Mouse (Mus musculus) ES-E14 (cell line): ENCODE measurements around the gene Mapt. TPM values are rescaled to one million over a fixed set of nuclear protein-coding genes. Genes with fewer than 3 reads are reported as not detected.

Experiments
- DNase-seq: peaks from one replicate; pipeline ENCODE4 v3.0.0-alpha.2; 2013; ENCODE audit warnings: low read depth, low spot score
- H3K27ac ChIP-seq: 2 replicates; pipeline ENCODE4 v1.5.1; 2012; ENCODE audit warnings: low read depth, mild to moderate bottlenecking, low read length, moderate library complexity, mixed read lengths; ENCODE audit not compliant: poor library complexity, insufficient read depth, severe bottlenecking
- H3K36me3 ChIP-seq: 2 replicates; pipeline ENCODE4 v1.6.1; 2012; ENCODE audit warnings: mild to moderate bottlenecking, low read length, moderate library complexity, mixed read lengths; ENCODE audit not compliant: control insufficient read depth, poor library complexity, insufficient read depth, severe bottlenecking
- H3K4me1 ChIP-seq, 2 experiments: fragments of 150-350 bp in 1 of 2; sonication (generic) in 1 of 2; 2 replicates each; pipeline ENCODE4 v1.6.1; 2012; ENCODE audit warnings: low read length in 2 of 2, mild to moderate bottlenecking in 1 of 2, mixed read lengths in 1 of 2; ENCODE audit not compliant: control insufficient read depth in 2 of 2, insufficient read depth in 2 of 2, poor library complexity in 1 of 2
- H3K4me3 ChIP-seq, 2 experiments: fragments of 150-350 bp in 1 of 2; sonication (generic) in 1 of 2; 2 replicates each; pipeline ENCODE4 v1.5.1; 2012; ENCODE audit warnings: low read length in 2 of 2, low read depth in 1 of 2, mild to moderate bottlenecking in 1 of 2, mixed read lengths in 1 of 2; ENCODE audit not compliant: insufficient read depth in 1 of 2, poor library complexity in 1 of 2, severe bottlenecking in 1 of 2
- H3K9ac ChIP-seq: 2 replicates; pipeline ENCODE4 v1.6.1; 2012; ENCODE audit warnings: low read depth, mild to moderate bottlenecking, low read length, mixed read lengths; ENCODE audit not compliant: poor library complexity, insufficient read depth, severe bottlenecking
- H3K9me3 ChIP-seq: fragments of 150-350 bp; sonication (generic); 2 replicates; pipeline ENCODE4 v1.6.1; 2012; ENCODE audit warnings: low read depth, mild to moderate bottlenecking, low read length; ENCODE audit not compliant: control insufficient read depth, insufficient read depth
- CHD2 ChIP-seq: IDR thresholded peaks from 2 replicates; pipeline ENCODE4 v1.6.1; 2014; ENCODE audit warnings: mild to moderate bottlenecking, low read depth, low read length, inconsistent platforms
- HCFC1 ChIP-seq: IDR thresholded peaks from 2 replicates; pipeline ENCODE4 v1.6.1; 2012; ENCODE audit warnings: low read length, inconsistent platforms, borderline replicate concordance; ENCODE audit not compliant: insufficient read depth
- MAFK ChIP-seq: IDR thresholded peaks from 2 replicates; pipeline ENCODE4 v1.6.1; 2014; ENCODE audit warnings: mild to moderate bottlenecking, low read depth, low read length, inconsistent platforms; ENCODE audit not compliant: insufficient read depth
- ZC3H11A ChIP-seq: IDR thresholded peaks from 2 replicates; pipeline ENCODE4 v1.6.1; 2012; ENCODE audit warnings: low read depth, mild to moderate bottlenecking, inconsistent platforms, low read length, borderline replicate concordance
- ZNF384 ChIP-seq: IDR thresholded peaks from 2 replicates; pipeline ENCODE4 v1.6.1; 2012; ENCODE audit warnings: low read depth, low read length, inconsistent platforms
- in situ Hi-C, 2 experiments: fragments of 600-800 bp; cut with MboI; formaldehyde crosslinking; loops; one replicate each; pipeline ENCODE4 v1.15.1; 2025; ENCODE audit warnings: low sequenced_read_pairs in 2 of 2, inconsistent platforms in 1 of 2; ENCODE audit not compliant: unreplicated experiment in 2 of 2
- total RNA-seq: library from RNA; depleted of rRNA; stranded (reverse); fragments of 300-350 nt; gene quantifications from 2 replicates; pipeline ENCODE4 v1.2.3, GENCODE M21; 2012

Gene Mapt
- total RNA-seq, 1 experiment: 9.7 TPM

GRCm38 (mm10) chr11:104302628-104303027 is 71.4 kb downstream of the Mapt start:
- no peak overlapping the region for H3K4me3 ChIP-seq
- H3K4me1 ChIP-seq: peaks cover 15 to 17% of the 10 kb centered on the region in 2 experiments
- in situ Hi-C loops: no loop called here
- no peaks in the 10 kb centered on the region for H3K9me3 ChIP-seq
- no peak for DNase-seq
- H3K27ac ChIP-seq: no peak overlapping the region
- TF ChIP-seq CHD2 (no peak), ZNF384 (no peak), MAFK (no peak), ZC3H11A (no peak), HCFC1 (no peak)
- H3K36me3 ChIP-seq: no peaks in the 10 kb centered on the region
- no peak overlapping the region for H3K9ac ChIP-seq

- Histone ChIP-seq H3K9ac (no peak overlapping the region), H3K36me3 (no peaks in the 10 kb centered on the region), H3K4me1 (peaks cover 14 to 15% of the 10 kb centered on the region in 2 experiments), H3K4me3 (no peak overlapping the region), H3K9me3 (no peaks in the 10 kb centered on the region), H3K27ac (no peak overlapping the region; the same call in 1 of the 2 replicates)
- TF ChIP-seq ZNF384 (no peak), HCFC1 (no peak), MAFK (no peak), CHD2 (no peak), ZC3H11A (no peak)
- DNase-seq: no peak
- in situ Hi-C loops: no loop called here
Measured at GRCm38 (mm10) chr11:104303088-104303960, 72.1 kb downstream of the Mapt start.

DNA sequence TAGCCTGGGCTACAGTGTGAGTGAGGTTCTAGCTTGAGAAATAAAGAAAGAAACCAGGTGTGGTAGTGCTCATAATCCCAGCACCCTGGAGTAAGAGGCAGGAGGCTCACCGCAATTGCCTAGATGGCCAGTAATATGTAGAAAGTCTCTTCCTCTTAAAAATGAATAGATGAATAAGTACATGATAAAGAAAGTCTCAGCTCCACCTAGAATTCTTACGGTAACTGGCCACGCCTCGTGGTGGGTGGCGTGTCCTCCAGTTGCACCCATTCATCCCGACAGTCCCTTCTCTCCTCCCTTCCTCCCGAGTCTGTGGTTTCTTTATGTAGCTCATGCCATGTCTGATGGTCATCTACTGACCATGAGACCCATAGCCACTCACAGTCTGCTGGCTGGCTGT is 74.5 kb downstream of the Mapt start:
- H3K27ac ChIP-seq: no peak overlapping the region
- no peak overlapping the region for H3K4me3 ChIP-seq
- no peak for DNase-seq
- in situ Hi-C loops: no loop called here
- H3K9ac ChIP-seq: no peak overlapping the region
- H3K9me3 ChIP-seq: no peaks in the 10 kb centered on the region
- TF ChIP-seq ZNF384: no peak
- TF ChIP-seq HCFC1: no peak
- no peak for TF ChIP-seq ZC3H11A
- no peak for TF ChIP-seq CHD2
- TF ChIP-seq MAFK: no peak
- no peaks in the 10 kb centered on the region for H3K36me3 ChIP-seq
- peaks cover 14 to 15% of the 10 kb centered on the region in 2 experiments for H3K4me1 ChIP-seq

DNA sequence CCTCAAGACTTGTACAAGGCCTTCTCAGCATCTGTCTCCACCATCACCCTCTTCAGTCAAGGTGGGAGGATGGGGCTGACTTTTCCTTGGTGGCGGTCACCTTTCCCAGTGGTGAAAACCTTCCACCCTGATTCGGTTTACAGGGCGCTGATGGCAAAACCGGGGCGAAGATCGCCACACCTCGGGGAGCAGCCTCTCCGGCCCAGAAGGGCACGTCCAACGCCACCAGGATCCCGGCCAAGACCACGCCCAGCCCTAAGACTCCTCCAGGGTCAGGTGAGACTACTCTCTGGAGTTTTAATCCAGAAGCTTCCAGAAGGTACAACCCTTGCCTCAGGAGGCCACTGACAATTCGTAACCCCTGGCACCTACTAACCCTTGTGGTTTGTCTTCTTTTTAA is 75.3 kb downstream of the Mapt start:
- no peak for DNase-seq
- TF ChIP-seq MAFK: no peak
- no peak for TF ChIP-seq HCFC1
- TF ChIP-seq ZC3H11A: no peak
- TF ChIP-seq CHD2: no peak
- TF ChIP-seq ZNF384: no peak
- no peak overlapping the region for H3K4me3 ChIP-seq
- H3K36me3 ChIP-seq: no peaks in the 10 kb centered on the region
- in situ Hi-C loops: no loop called here
- no peak overlapping the region for H3K9ac ChIP-seq
- peaks cover 18 to 22% of the 10 kb centered on the region in 2 experiments for H3K4me1 ChIP-seq
- H3K27ac ChIP-seq: no peak overlapping the region
- H3K9me3 ChIP-seq: no peaks in the 10 kb centered on the region

- TF ChIP-seq MAFK (no peak), HCFC1 (no peak), ZNF384 (no peak), CHD2 (no peak), ZC3H11A (no peak)
- Histone ChIP-seq H3K27ac (no peak overlapping the region), H3K4me3 (no peak overlapping the region), H3K4me1 (peaks cover 18 to 25% of the 10 kb centered on the region in 2 experiments), H3K9ac (no peak overlapping the region), H3K9me3 (no peaks in the 10 kb centered on the region), H3K36me3 (no peaks in the 10 kb centered on the region)
- in situ Hi-C loops: no loop called here
- DNase-seq: no peak
Measured at GRCm38 (mm10) chr11:104307136-104307535, 75.9 kb downstream of the Mapt start.
